Mouse (Mus musculus): ENCODE results near the gene C1qtnf9. TPM values are rescaled to one million over a fixed set of nuclear protein-coding genes. Genes with fewer than 3 reads are reported as not detected.

C1qtnf9 gene
- polyA plus RNA-seq, 1 experiment from 2014 or later = 3.0 TPM

GRCm38 (mm10) chr14:60804978-60805377, 37.0 kb downstream of the C1qtnf9 start:
- peaks cover 9% of the 10 kb centered on the region; the same call in 1 of the 2 replicates for H3K36me3 ChIP-seq (ENCODE audit: control insufficient read depth, insufficient read depth, low read length)
- 0 out of 2 replicates have a peak, but pooled peaks have one; percentile 15 for ATAC-seq (ENCODE audit: low FRiP score, low TSS enrichment)
- no peak overlapping the region for H3K9ac ChIP-seq (ENCODE audit: low read length)
- WGBS = 70% methylated on average over 9 of the region's 9 CpGs
- no peak for DNase-seq (ENCODE audit: low spot score)
- no peak overlapping the region for H3K4me3 ChIP-seq (ENCODE audit: low read depth, low read length)
- no peaks in the 10 kb centered on the region for H3K9me3 ChIP-seq (ENCODE audit: control insufficient read depth, low read length)
- no peaks in the 10 kb centered on the region for H3K27me3 ChIP-seq (ENCODE audit: control insufficient read depth, insufficient read depth, low read length)
- no peaks in the 10 kb centered on the region for H3K4me1 ChIP-seq (replicated peaks; ENCODE audit: control insufficient read depth, insufficient read depth)
- no peak overlapping the region for H3K27ac ChIP-seq (replicated peaks)
- no peak overlapping the region for H3K4me2 ChIP-seq (replicated peaks; ENCODE audit: low read depth)
- TF ChIP-seq EP300 (optimal IDR thresholded peaks at IDR 0.05) = no peak
- TF ChIP-seq CTCF (IDR thresholded peaks at IDR 0.05; ENCODE audit: low read depth) = no peak

GRCm38 (mm10) chr14:60805871-60806270, 37.9 kb downstream of the C1qtnf9 start:
- no peak overlapping the region for H3K9ac ChIP-seq (ENCODE audit: low read length)
- no peak overlapping the region for H3K4me3 ChIP-seq (ENCODE audit: low read depth, low read length)
- 78% methylated on average over 1 of the region's 1 CpGs for WGBS
- no peak overlapping the region for H3K27ac ChIP-seq (replicated peaks)
- DNase-seq (ENCODE audit: low spot score) (no peak), ATAC-seq (ENCODE audit: low FRiP score, low TSS enrichment) (no peak)
- H3K27me3 ChIP-seq (ENCODE audit: control insufficient read depth, insufficient read depth, low read length) = no peaks in the 10 kb centered on the region
- no peaks in the 10 kb centered on the region for H3K4me1 ChIP-seq (replicated peaks; ENCODE audit: control insufficient read depth, insufficient read depth)
- H3K36me3 ChIP-seq (ENCODE audit: control insufficient read depth, insufficient read depth, low read length) = peaks cover 9% of the 10 kb centered on the region; the same call in 1 of the 2 replicates
- H3K4me2 ChIP-seq (replicated peaks; ENCODE audit: low read depth) = no peak overlapping the region
- no peak for TF ChIP-seq CTCF (IDR thresholded peaks at IDR 0.05; ENCODE audit: low read depth)
- TF ChIP-seq EP300 (optimal IDR thresholded peaks at IDR 0.05) = no peak
- no peaks in the 10 kb centered on the region for H3K9me3 ChIP-seq (ENCODE audit: control insufficient read depth, low read length)

- ATAC-seq (ENCODE audit: low FRiP score, low TSS enrichment) (no peak), DNase-seq (ENCODE audit: low spot score) (no peak)
- H3K27me3 ChIP-seq (ENCODE audit: control insufficient read depth, insufficient read depth, low read length) = no peaks in the 10 kb centered on the region
- TF ChIP-seq CTCF (IDR thresholded peaks at IDR 0.05; ENCODE audit: low read depth) = no peak
- TF ChIP-seq EP300 (optimal IDR thresholded peaks at IDR 0.05) = no peak
- no peak overlapping the region for H3K4me3 ChIP-seq (ENCODE audit: low read depth, low read length)
- no peak overlapping the region for H3K9ac ChIP-seq (ENCODE audit: low read length)
- no peak overlapping the region for H3K4me2 ChIP-seq (replicated peaks; ENCODE audit: low read depth)
- no peaks in the 10 kb centered on the region for H3K4me1 ChIP-seq (replicated peaks; ENCODE audit: control insufficient read depth, insufficient read depth)
- 43% methylated on average over 11 of the region's 11 CpGs for WGBS
- no peak overlapping the region for H3K27ac ChIP-seq (replicated peaks)
- H3K36me3 ChIP-seq (ENCODE audit: control insufficient read depth, insufficient read depth, low read length) = peaks cover 4% of the 10 kb centered on the region; the same call in 1 of the 2 replicates
- H3K9me3 ChIP-seq (ENCODE audit: control insufficient read depth, low read length) = no peaks in the 10 kb centered on the region
Measured at GRCm38 (mm10) chr14:60806891-60807344, 39.0 kb downstream of the C1qtnf9 start.

- H3K36me3 ChIP-seq (ENCODE audit: control insufficient read depth, insufficient read depth, low read length) = no peaks in the 10 kb centered on the region
- no peak overlapping the region for H3K4me3 ChIP-seq (ENCODE audit: low read depth, low read length)
- no peaks in the 10 kb centered on the region for H3K4me1 ChIP-seq (replicated peaks; ENCODE audit: control insufficient read depth, insufficient read depth)
- DNase-seq (ENCODE audit: low spot score) = no peak
- TF ChIP-seq CTCF (IDR thresholded peaks at IDR 0.05; ENCODE audit: low read depth) (no peak), EP300 (optimal IDR thresholded peaks at IDR 0.05) (no peak)
- no peak overlapping the region for H3K27ac ChIP-seq (replicated peaks)
- H3K9me3 ChIP-seq (ENCODE audit: control insufficient read depth, low read length) = no peaks in the 10 kb centered on the region
- WGBS = 83% methylated on average over 8 of the region's 8 CpGs
- H3K4me2 ChIP-seq (replicated peaks; ENCODE audit: low read depth) = no peak overlapping the region
- no peak for ATAC-seq (ENCODE audit: low FRiP score, low TSS enrichment)
- H3K9ac ChIP-seq (ENCODE audit: low read length) = no peak overlapping the region
- no peaks in the 10 kb centered on the region for H3K27me3 ChIP-seq (ENCODE audit: control insufficient read depth, insufficient read depth, low read length)
Measured at GRCm38 (mm10) chr14:60809881-60810280, 41.9 kb downstream of the C1qtnf9 start.

GRCm38 (mm10) chr14:60811547-60811946, 43.6 kb downstream of the C1qtnf9 start:
- H3K4me2 ChIP-seq (replicated peaks; ENCODE audit: low read depth) = no peak overlapping the region
- H3K4me1 ChIP-seq (replicated peaks; ENCODE audit: control insufficient read depth, insufficient read depth) = no peaks in the 10 kb centered on the region
- H3K27ac ChIP-seq (replicated peaks) = no peak overlapping the region
- 89% methylated on average over 4 of the region's 4 CpGs for WGBS
- H3K4me3 ChIP-seq (ENCODE audit: low read depth, low read length) = no peak overlapping the region
- H3K27me3 ChIP-seq (ENCODE audit: control insufficient read depth, insufficient read depth, low read length) = no peaks in the 10 kb centered on the region
- TF ChIP-seq EP300 (optimal IDR thresholded peaks at IDR 0.05) (no peak), CTCF (IDR thresholded peaks at IDR 0.05; ENCODE audit: low read depth) (no peak)
- no peaks in the 10 kb centered on the region for H3K9me3 ChIP-seq (ENCODE audit: control insufficient read depth, low read length)
- ATAC-seq (ENCODE audit: low FRiP score, low TSS enrichment) (no peak), DNase-seq (ENCODE audit: low spot score) (no peak)
- no peaks in the 10 kb centered on the region for H3K36me3 ChIP-seq (ENCODE audit: control insufficient read depth, insufficient read depth, low read length)
- no peak overlapping the region for H3K9ac ChIP-seq (ENCODE audit: low read length)

- no peak for DNase-seq (ENCODE audit: low spot score)
- no peaks in the 10 kb centered on the region for H3K4me1 ChIP-seq (replicated peaks; ENCODE audit: control insufficient read depth, insufficient read depth)
- no peaks in the 10 kb centered on the region for H3K27me3 ChIP-seq (ENCODE audit: control insufficient read depth, insufficient read depth, low read length)
- WGBS = 90% methylated on average over 5 of the region's 5 CpGs
- H3K9ac ChIP-seq (ENCODE audit: low read length) = no peak overlapping the region
- H3K9me3 ChIP-seq (ENCODE audit: control insufficient read depth, low read length) = no peaks in the 10 kb centered on the region
- H3K36me3 ChIP-seq (ENCODE audit: control insufficient read depth, insufficient read depth, low read length) = no peaks in the 10 kb centered on the region
- no peak overlapping the region for H3K4me3 ChIP-seq (ENCODE audit: low read depth, low read length)
- no peak for TF ChIP-seq CTCF (IDR thresholded peaks at IDR 0.05; ENCODE audit: low read depth)
- TF ChIP-seq EP300 (optimal IDR thresholded peaks at IDR 0.05) = no peak
- no peak overlapping the region for H3K4me2 ChIP-seq (replicated peaks; ENCODE audit: low read depth)
- H3K27ac ChIP-seq (replicated peaks) = no peak overlapping the region
- ATAC-seq (ENCODE audit: low FRiP score, low TSS enrichment) = no peak
Measured at GRCm38 (mm10) chr14:60815098-60815497, 47.2 kb downstream of the C1qtnf9 start.

Measured in stomach, postnatal 0 days (tissue).